Mouse (Mus musculus): ENCODE measurements around the gene Vipas39.
"Not testable (repeated sequence)": the region's sequence is repeated elsewhere in the genome, so short reads cannot be mapped to it uniquely, and the experiment has no call there.

The Vipas39 gene

GRCm38 (mm10) chr12:87267682-87268081 lies 1.6 kb upstream of the Vipas39 start:
- DNase-seq (ENCODE audit: low read depth in 1 of 2, low spot score in 2 of 2), result no peak

GRCm38 (mm10) chr12:87266827-87267603 lies 959 bp upstream of the Vipas39 start:
- no peak for DNase-seq (ENCODE audit: low read depth in 1 of 2, low spot score in 2 of 2)

GRCm38 (mm10) chr12:87265444-87265843 lies 612 bp downstream of the Vipas39 start:
- no peak for DNase-seq (ENCODE audit: low read depth in 1 of 2, low spot score in 2 of 2)

GRCm38 (mm10) chr12:87260562-87260961 lies 5.5 kb downstream of the Vipas39 start:
- no peak for DNase-seq (ENCODE audit: low read depth in 1 of 2, low spot score in 2 of 2)

GRCm38 (mm10) chr12:87256629-87257028 lies 9.4 kb downstream of the Vipas39 start:
- DNase-seq (ENCODE audit: low read depth in 1 of 2, low spot score in 2 of 2), result no peak

GRCm38 (mm10) chr12:87253878-87254277 lies 12.2 kb downstream of the Vipas39 start:
- DNase-seq (ENCODE audit: low read depth in 1 of 2, low spot score in 2 of 2), result no peak

- DNase-seq (ENCODE audit: low read depth in 1 of 2, low spot score in 2 of 2), result no peak
These were observed 15.9 kb downstream of the Vipas39 start for GRCm38 (mm10) chr12:87250161-87250560.

GRCm38 (mm10) chr12:87238632-87239031 lies 27.4 kb downstream of the Vipas39 start, which contains the start of gene Noxred1:
TSS of gene Noxred1 (minus strand) at chr12:87238732.
- no peak for DNase-seq (ENCODE audit: low read depth in 1 of 2, low spot score in 2 of 2)

GRCm38 (mm10) chr12:87236882-87237483 lies 29.1 kb downstream of the Vipas39 start:
- no peak for DNase-seq (ENCODE audit: low read depth in 1 of 2, low spot score in 2 of 2)

GRCm38 (mm10) chr12:87230379-87230895 lies 35.6 kb downstream of the Vipas39 start:
- no peak for DNase-seq (ENCODE audit: low read depth in 1 of 2, low spot score in 2 of 2)

- DNase-seq (ENCODE audit: low read depth in 1 of 2, low spot score in 2 of 2), result no peak
These were observed 36.4 kb downstream of the Vipas39 start for GRCm38 (mm10) chr12:87229633-87230032.

- DNase-seq (ENCODE audit: low read depth in 1 of 2, low spot score in 2 of 2), result no peak
These were observed 39.3 kb downstream of the Vipas39 start for GRCm38 (mm10) chr12:87226801-87227200.

- no peak for DNase-seq (ENCODE audit: low read depth in 1 of 2, low spot score in 2 of 2)
These were observed 41.1 kb downstream of the Vipas39 start for GRCm38 (mm10) chr12:87224950-87225349.

- DNase-seq (ENCODE audit: low read depth in 1 of 2, low spot score in 2 of 2), result no peak
These were observed 46.7 kb downstream of the Vipas39 start for GRCm38 (mm10) chr12:87219362-87219761.

- no peak for DNase-seq (ENCODE audit: low read depth in 1 of 2, low spot score in 2 of 2)
These were observed 48.5 kb downstream of the Vipas39 start for GRCm38 (mm10) chr12:87217596-87217995.

GRCm38 (mm10) chr12:87216053-87216452 lies 50.0 kb downstream of the Vipas39 start:
- DNase-seq (ENCODE audit: low read depth in 1 of 2, low spot score in 2 of 2), result no peak

GRCm38 (mm10) chr12:87212844-87213606 lies 53.0 kb downstream of the Vipas39 start:
- DNase-seq (ENCODE audit: low read depth in 1 of 2, low spot score in 2 of 2), result no peak

GRCm38 (mm10) chr12:87205789-87206188 lies 60.3 kb downstream of the Vipas39 start:
- not testable (repeated sequence) for DNase-seq (ENCODE audit: low read depth in 1 of 2, low spot score in 2 of 2)

- no peak for DNase-seq (ENCODE audit: low read depth in 1 of 2, low spot score in 2 of 2)
These were observed 64.4 kb downstream of the Vipas39 start for GRCm38 (mm10) chr12:87201694-87202093.

GRCm38 (mm10) chr12:87199973-87200586 lies 66.0 kb downstream of the Vipas39 start, which contains the start of gene Tmed8:
TSS of gene Tmed8 (minus strand) at chr12:87200454.
- DNase-seq (ENCODE audit: low read depth in 1 of 2, low spot score in 2 of 2), result peak; percentile 11 to 33

Measured in monocyte, adult 2 months (primary cell).